Mouse (Mus musculus) macrophage (primary cell): ENCODE results near the gene L1td1. TPM values are rescaled to one million over a fixed set of nuclear protein-coding genes. Genes with fewer than 3 reads are reported as not detected.

Source experiments
- H3K27ac ChIP-seq: fragments of 350-480 bp; formaldehyde crosslinking; 2 replicates; pipeline ENCODE4 v1.9.0; 2021
- H3K36me3 ChIP-seq: fragments of 350-480 bp; formaldehyde crosslinking; 2 replicates; pipeline ENCODE4 v1.9.0; 2021; ENCODE audit errors: inconsistent target
- H3K4me3 ChIP-seq: fragments of 350-480 bp; formaldehyde crosslinking; 2 replicates; pipeline ENCODE4 v1.9.0; 2021; ENCODE audit errors: inconsistent target
- H3K79me2 ChIP-seq: fragments of 350-480 bp; formaldehyde crosslinking; 2 replicates; pipeline ENCODE4 v1.9.0; 2021; ENCODE audit errors: inconsistent target
- WGBS: methylation state at CpG from one replicate; pipeline ENCODE4 v1.1.7; 2026; ENCODE audit warnings: inconsistent platforms; ENCODE audit not compliant: missing documents; 5-methylcytosine and 5-hydroxymethylcytosine counted together
- polyA plus RNA-seq: library from polyadenylated mRNA; stranded (reverse); fragments of 250-400 nt; gene quantifications from 3 replicates; pipeline ENCODE4 v1.2.4, GENCODE M21; 2018; ENCODE audit warnings: inconsistent platforms
- total RNA-seq, 78 experiments: library from RNA; depleted of rRNA; stranded (reverse); fragments of 250-400 nt; gene quantifications; 1 replicate in 9 of 78; 2 replicates in 24 of 78; 3 replicates in 43 of 78; 4 replicates in 2 of 78; pipeline ENCODE4 v1.2.4; 2018; ENCODE audit warnings: inconsistent platforms in 56 of 78

The L1td1 gene
- not detected for total RNA-seq (2018; cell fraction: chromatin; rRNA removed)
- not detected for total RNA-seq (2018; cell fraction: cytosol; rRNA removed)
- not detected for total RNA-seq (2018; cell fraction: nucleus; rRNA removed)
- polyA plus RNA-seq: not detected in 3 replicates

DNA sequence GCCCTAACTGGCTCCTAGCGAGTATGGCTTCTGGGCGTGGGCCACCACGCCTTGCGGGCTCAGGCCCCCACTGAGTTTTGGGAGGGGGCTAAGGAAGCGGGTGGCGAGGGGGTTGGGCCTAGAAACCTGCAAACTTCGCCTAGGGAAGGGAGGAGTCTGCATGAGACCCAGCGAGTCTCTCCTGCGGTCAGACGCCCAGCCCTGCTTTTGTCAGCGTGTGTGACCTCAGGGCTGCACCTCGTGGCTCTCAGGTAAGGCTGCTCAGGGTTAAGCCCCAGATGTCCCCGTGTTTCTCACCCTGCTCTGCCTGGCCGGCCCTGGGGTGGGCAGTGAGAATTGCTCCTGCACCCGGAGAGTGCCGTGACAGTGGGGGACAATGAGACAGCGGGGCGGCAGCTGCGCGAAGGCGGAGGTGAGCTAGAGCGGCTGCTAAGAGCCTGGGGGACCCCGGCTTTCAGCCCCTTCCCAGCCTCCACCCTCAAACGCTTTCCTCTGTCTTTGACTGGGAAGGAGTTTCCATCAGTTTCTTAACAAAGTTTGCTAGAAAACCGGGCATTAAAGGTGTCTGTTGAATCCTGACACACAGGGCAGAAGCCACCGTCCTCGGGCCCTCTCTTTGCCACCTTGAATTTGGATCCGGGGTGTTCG is at the start of gene L1td1:
Gene L1td1, plus strand, starts transcription at position 145 of the 648 bp plus-strand sequence.
- H3K36me3 ChIP-seq: no peaks in the 10 kb centered on the region
- no peaks in the 10 kb centered on the region for H3K79me2 ChIP-seq
- H3K27ac ChIP-seq: no peak within 1 kb of the TSS
- no peak within 1 kb of the TSS for H3K4me3 ChIP-seq
- 7% methylated on average over 29 of the region's 29 CpGs for WGBS

DNA sequence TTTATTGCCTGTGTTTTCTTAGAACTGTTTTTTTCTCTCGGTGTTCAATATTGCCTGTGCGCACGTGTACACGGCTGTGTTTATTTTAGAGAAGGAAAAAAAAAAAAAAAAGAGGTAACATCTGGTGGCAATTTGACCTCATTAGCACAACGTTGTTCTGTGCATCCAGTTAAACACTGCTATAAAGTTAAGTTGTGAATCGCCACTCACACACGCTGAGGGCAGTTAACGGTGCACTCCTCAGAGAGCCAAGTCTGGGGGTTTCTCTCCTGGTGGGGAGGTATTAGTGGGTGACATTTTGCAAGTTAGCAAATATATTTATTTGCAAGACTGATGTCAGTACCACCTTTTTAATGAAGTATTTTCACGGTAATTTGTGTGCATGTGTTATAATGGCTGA is 49.0 kb upstream of the L1td1 start:
- 92% methylated on average over 9 of the region's 9 CpGs for WGBS
- H3K4me3 ChIP-seq: no peak overlapping the region

DNA sequence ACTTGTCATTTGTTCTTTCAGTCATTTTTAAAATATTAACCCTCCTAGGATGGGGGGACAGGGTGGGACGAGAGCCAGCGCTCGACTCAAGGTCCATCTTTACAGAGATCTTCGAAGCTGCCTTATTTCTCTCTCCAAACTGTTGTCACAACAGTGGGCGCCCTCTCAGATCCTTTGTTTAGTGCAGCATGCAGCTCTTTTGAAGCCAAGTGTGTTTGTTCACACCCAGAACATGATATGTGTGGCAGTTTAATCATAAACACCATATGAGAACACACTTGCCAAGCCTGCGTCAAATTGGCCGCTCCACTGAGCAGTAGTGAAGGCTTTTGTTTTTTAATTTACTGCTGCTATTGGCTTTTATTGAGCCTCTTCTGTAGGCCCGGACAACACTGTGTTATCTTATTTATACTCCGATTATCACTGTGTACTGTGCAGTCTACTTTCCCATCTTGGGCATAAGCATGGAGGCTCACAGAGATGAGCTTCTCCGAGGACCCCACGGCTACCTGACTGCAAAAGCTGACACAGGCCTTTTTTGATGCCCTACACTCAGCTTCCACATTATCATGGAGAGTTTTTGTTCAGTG is 39.8 kb upstream of the L1td1 start:
- Histone ChIP-seq H3K36me3 (no peaks in the 10 kb centered on the region), H3K4me3 (no peak overlapping the region), H3K27ac (no peak overlapping the region), H3K79me2 (no peaks in the 10 kb centered on the region)
- 89% methylated on average over 11 of the region's 11 CpGs for WGBS

More for the DNA sequence above, 49.0 kb upstream of the L1td1 start:
- Histone ChIP-seq H3K79me2 (no peaks in the 10 kb centered on the region), H3K27ac (no peak overlapping the region), H3K36me3 (no peaks in the 10 kb centered on the region)

DNA sequence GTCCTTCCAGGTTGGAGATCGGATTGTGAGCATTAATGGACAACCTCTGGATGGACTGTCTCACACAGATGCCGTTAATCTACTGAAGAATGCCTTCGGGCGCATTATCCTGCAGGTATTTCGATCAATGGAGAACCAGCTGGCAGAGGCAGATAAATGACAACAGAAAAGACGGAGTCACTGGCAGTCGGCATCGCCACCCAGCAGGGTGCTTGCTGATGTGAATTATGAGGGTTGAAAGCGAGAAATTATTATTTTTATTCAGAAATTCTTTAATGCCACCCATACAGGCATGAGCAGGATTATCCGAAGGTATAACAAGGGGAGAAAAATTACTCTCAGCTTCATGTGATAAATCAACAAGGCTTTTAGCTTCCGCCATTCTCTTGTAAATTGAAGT is 38.4 kb upstream of the L1td1 start:
- H3K27ac ChIP-seq: no peak overlapping the region
- no peaks in the 10 kb centered on the region for H3K36me3 ChIP-seq
- no peaks in the 10 kb centered on the region for H3K79me2 ChIP-seq
- 90% methylated on average over 11 of the region's 11 CpGs for WGBS
- H3K4me3 ChIP-seq: no peak overlapping the region

DNA sequence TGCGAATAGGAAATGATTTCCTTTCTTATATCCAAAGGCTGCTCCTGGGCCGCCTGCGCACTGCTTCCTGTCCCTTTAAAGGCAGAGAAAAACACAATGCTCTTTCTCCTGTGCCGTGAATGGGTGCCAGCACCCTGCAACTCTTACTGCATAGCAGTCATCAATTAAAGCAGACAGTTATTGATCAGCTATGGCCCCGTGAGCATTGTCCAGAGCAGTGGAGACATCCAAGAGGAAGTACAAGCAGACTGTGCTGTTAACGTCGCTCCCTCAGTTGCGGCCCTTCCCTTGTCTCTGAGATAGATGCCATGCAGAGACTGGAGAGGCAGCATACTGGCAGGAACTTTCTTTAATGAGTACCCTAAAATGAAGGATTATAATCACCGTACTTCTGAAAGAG is 38.0 kb upstream of the L1td1 start:
- H3K79me2 ChIP-seq: no peaks in the 10 kb centered on the region
- H3K36me3 ChIP-seq: no peaks in the 10 kb centered on the region
- 95% methylated on average over 9 of the region's 9 CpGs for WGBS
- H3K4me3 ChIP-seq: no peak overlapping the region
- no peak overlapping the region for H3K27ac ChIP-seq

DNA sequence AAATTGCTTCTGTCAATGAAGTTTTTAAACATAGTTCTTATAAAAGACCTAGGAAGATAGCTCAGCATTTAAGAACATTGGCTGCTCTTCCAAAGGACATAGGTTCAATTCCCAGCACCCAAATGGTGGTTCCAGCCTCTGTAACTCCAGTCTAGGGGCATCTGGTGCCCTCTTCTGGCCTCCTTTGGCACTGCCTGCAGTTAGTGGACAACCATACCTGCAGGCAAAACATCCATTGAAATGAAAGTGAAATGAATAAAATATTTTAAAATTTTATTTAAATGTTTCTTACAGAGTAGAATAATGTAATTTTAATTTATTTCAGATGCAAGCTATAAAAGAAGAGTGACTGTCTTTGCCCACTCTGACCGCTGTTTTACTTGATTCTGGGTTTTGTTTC is 36.5 kb upstream of the L1td1 start:
- H3K4me3 ChIP-seq: no peak overlapping the region
- no peak overlapping the region for H3K27ac ChIP-seq
- H3K36me3 ChIP-seq: no peaks in the 10 kb centered on the region
- WGBS: 77% methylated on average over 1 of the region's 1 CpGs
- H3K79me2 ChIP-seq: no peaks in the 10 kb centered on the region

DNA sequence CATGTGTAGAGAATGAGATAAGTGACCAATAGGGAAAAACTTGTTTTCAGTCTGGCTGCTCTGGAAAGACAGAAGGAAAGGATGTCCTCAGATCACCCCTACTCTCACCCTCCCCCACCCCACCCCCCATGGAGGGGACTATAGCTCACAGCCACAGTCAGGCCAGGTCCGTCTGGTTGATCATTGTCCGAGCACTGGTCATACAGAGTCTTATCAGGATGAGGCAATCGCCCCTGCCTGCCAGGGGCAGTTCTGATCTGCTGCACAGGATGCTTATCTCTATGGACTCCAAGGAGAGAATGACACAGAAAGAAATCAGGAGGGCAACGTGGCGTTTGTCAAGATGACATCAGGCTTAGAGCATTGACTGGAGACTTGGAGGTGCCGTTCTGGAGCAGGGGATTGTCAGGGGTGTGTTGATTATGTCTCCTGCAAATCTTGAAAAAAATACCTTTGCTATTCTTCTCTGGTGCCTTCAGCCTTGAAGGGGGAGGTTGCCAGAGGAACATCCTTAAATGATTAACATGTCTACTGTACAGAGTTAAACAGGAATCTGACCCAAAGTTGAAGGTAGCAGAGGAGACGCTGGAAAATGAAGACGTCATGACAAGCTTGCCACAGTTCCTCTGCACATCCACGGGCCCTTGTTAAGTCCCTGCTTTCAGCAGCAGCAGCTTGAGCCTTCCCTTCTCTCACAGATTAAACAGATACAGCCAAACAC is 32.9 kb upstream of the L1td1 start:
- no peak overlapping the region for H3K27ac ChIP-seq
- WGBS: 77% methylated on average over 9 of the region's 9 CpGs

DNA sequence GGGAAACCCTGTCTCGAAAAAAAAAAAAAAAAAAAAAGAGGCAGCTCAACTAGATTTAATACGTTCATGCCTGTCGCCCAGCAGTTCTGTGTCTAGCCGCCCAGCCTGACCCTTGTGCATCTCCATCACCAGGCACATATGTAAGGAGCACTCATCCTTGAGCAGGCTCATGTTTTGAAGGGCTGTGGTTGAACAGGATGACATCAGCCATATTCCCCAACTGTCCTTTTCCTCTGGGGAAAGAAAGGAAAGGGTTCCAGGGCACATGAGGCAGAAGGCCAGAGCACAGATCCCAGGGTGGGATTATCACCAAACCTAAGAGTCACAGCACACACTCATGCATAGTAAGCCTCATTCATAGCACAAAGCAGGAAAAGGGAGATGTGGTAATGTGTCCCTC is 28.6 kb upstream of the L1td1 start:
- Histone ChIP-seq H3K79me2 (no peaks in the 10 kb centered on the region), H3K36me3 (no peaks in the 10 kb centered on the region), H3K4me3 (no peak overlapping the region), H3K27ac (no peak overlapping the region)
- WGBS: 93% methylated on average over 3 of the region's 4 CpGs

More for the DNA sequence above, 32.9 kb upstream of the L1td1 start:
- Histone ChIP-seq H3K36me3 (no peaks in the 10 kb centered on the region), H3K79me2 (no peaks in the 10 kb centered on the region), H3K4me3 (no peak overlapping the region)

DNA sequence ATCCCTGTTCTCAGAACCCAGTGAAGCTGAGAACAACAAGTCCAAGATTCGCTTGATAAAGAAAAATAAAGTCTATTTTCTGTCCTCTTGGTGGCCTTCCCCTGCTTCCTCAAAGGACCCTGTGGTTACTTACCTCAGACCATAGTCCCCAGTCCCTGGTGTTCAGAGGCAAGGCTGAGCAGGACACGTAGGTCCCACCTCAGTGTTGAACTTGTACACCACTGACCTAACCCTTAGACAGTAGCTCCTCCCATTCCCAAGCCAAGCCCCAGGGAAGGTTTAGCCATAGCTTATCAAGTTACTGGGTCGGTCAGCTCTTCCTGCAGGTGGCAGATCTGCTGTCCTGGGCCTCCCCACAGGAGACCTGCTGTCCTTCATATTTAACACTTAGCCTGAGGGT is 27.6 kb upstream of the L1td1 start:
- WGBS: 23% methylated on average over 2 of the region's 3 CpGs
- H3K79me2 ChIP-seq: no peaks in the 10 kb centered on the region
- no peaks in the 10 kb centered on the region for H3K36me3 ChIP-seq

DNA sequence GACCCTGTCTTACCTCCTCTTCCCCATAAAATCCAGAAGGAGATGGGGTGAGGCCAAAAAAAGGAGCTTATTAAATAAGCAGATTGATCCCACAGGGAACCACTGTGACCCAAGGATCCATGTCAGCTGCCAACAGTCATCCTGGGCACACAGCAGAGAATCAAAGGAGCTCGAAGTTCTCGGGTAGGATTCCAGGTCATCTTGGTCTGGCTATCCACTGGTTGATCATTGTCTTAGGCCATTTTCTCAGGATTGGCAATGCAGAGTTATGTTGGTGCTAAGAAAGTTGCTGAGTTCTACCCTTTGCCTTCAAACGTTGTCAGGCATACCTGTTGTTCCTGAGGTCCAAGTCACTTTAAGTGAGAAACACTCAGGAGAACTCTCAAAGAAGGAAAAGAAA is 26.4 kb upstream of the L1td1 start:
- no peak overlapping the region for H3K4me3 ChIP-seq
- no peaks in the 10 kb centered on the region for H3K36me3 ChIP-seq
- no peaks in the 10 kb centered on the region for H3K79me2 ChIP-seq
- no peak overlapping the region for H3K27ac ChIP-seq
- WGBS: 82% methylated on average over 3 of the region's 3 CpGs

More for the DNA sequence above, 27.6 kb upstream of the L1td1 start:
- Histone ChIP-seq H3K27ac (no peak overlapping the region), H3K4me3 (no peak overlapping the region)

DNA sequence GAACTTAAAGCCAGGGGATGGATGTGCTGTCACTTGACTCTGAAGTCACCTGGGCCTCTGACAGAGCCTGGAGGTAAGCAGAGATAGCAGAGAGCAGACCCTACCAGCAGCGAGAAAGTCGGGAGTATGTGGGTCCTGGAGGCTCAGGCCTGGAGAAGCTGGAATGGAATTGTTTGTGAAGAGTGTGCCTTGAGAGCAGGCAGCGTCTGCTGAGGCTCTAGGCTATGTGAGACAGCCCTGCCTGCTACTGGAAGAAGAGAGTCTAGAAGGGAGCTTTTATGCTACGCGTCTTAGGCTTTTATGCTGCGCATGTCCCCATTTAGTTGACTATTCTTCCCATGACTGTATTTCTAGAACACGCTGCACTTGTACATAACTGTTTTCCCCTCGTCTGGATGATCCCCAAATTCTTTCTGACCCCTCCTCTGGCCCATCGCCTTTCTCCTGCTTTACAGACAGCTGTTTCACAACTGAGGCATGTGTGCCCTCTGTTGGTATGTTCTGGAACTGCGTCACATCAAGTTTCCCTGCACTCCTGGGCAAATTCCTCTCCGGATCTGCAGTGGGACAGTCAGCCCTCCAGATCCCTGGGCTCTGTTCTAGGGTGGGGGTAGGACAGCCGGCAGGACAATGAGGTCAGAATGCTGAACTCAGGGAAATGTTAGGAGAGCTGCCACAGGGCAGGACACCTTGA is 24.2 kb upstream of the L1td1 start:
- WGBS: 56% methylated on average over 12 of the region's 12 CpGs
- Histone ChIP-seq H3K4me3 (no peak overlapping the region), H3K36me3 (no peaks in the 10 kb centered on the region), H3K79me2 (no peaks in the 10 kb centered on the region), H3K27ac (no peak overlapping the region)

DNA sequence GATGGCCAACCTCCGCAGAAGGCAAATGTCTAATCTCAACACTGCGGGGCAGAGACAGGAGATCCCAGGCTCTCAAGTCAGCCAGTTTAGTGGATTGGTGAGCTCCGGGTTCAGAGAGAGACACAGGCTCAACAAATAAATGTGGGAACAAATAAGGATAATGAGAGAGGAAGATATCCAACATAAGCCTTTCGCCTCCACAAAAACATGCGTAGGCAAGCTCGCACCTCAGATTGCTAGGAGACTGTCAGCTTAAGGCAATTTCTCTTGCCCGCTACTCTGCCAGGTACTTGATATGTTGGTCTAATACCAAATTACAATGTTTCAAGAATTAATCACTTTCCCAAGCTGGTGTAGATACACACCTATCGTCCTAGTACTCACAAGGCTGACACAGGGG is 15.6 kb upstream of the L1td1 start:
- no peaks in the 10 kb centered on the region for H3K79me2 ChIP-seq
- H3K36me3 ChIP-seq: no peaks in the 10 kb centered on the region
- WGBS: 92% methylated on average over 8 of the region's 8 CpGs
- H3K27ac ChIP-seq: no peak overlapping the region
- H3K4me3 ChIP-seq: no peak overlapping the region

DNA sequence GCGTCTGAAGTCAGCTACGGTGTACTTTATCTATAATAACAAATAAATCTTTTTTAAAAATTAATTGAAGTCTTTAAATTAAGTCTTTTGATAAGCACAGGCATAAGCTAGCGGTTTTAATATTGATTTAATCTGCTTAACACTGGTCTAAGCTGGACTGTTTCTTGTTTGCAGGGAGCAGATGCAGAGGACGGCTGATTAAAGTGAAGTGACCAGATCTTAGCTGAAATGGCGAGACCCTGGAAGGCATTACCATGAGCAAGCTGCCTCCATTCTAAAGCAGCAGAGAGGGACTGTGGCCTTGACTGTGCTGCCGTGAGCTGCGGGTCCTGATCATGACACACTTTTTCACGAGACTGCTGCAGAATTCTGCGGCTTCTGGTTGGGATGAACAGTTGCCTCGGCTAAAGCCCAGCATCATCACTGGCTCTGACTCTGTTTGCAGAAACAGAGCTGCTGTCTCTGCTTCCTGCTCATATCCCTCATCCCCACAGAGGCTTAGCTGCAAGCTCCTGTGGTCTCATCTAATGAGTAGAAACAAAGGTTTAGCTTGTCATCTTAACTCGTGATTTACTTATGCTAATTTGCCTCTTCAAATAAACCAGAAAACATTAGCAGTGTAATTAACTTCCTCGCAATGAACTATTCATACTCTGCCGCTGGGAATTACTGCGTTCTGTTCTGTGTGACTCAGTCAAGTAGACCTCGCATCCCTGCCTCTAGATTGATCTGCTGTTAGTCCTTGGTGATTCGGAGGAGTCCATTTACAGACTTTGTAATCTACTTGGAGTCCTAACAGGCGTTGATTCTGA is 8.6 kb upstream of the L1td1 start:
- Histone ChIP-seq H3K79me2 (no peaks in the 10 kb centered on the region), H3K36me3 (no peaks in the 10 kb centered on the region), H3K27ac (no peak overlapping the region), H3K4me3 (no peak overlapping the region)
- 96% methylated on average over 17 of the region's 17 CpGs for whole genome bisulfite sequencing

DNA sequence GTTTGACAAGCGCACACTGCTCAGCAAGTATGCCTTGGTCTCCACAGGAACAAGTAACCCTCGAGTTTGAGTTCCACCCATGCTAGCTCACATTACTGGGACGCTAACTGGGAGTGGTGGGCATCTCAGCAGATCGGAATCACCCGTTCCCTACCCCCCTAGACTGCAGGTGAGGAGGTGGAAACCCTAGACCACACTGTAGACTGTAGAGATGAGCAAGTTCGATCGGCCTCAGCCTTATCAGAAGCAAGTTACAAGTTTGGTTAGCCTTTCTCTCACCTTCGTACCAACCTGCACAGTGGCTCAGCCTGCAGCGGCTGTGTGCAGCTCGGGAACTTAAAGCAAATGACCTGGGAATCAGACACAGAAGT is 8.0 kb upstream of the L1td1 start:
- Histone ChIP-seq H3K4me3 (no peak overlapping the region), H3K79me2 (no peaks in the 10 kb centered on the region), H3K36me3 (no peaks in the 10 kb centered on the region), H3K27ac (no peak overlapping the region)
- 92% methylated on average over 10 of the region's 10 CpGs for WGBS
